9 mouse cellular contexts compared by ENCODE assay signal in the genomic region with DNA sequence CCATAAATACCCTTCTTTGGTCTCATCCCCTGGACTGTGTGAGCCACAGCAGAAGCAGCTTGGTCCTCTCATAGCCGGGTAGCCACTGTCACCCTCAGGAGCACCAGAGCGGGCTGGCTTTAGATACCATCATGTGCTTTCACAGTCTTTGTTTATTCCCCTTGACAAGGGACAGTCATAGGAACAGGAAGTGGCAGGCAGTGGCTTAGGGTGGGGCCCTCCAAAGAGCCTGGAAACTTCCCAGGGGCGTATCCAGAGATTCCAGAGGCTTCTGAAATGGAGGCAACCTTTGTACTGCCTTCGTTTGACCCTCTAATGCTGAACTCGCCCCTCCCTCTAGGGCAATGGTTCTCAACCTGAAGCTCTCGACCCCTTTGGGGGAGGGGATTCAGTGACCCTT.
DNase-seq lines count a peak whose midpoint lies in the region; ATAC-seq lines count a peak whose summit lies in the region.
"Had no signal": no experiment of that assay in that cellular context is flagged by ENCODE, and none has a peak within 500 bp of the region (broad histone marks: within the 10 kb centered on the region; RNA-seq: fewer than 3 reads in every experiment).

No protein-coding gene starts in this region.

- H3K9ac ChIP-seq in kidney, embryonic 14.5 days (ENCODE audit: low read depth, low read length), result no peak overlapping the region
- H3K9ac ChIP-seq in intestine, embryonic 15.5 days, result no peak overlapping the region
- H3K9ac ChIP-seq: liver, embryonic 15.5 days had no signal

- H3K79me2 ChIP-seq in macrophage (ENCODE audit: inconsistent target), result peaks cover 74% of the 10 kb centered on the region

- peak; percentile 55 for DNase-seq in kidney, adult 18-20 months
- DNase-seq in ZHBTc4 (ENCODE audit: low read depth, low spot score), result peak; percentile 75
- no peak for DNase-seq in embryo, embryonic 10 days (ENCODE audit: low spot score)
- no peak for DNase-seq in frontal cortex, postnatal 36 days (ENCODE audit: low spot score in 2 of 2)
- DNase-seq in thymus, postnatal 0 days (ENCODE audit: low spot score), result no peak

- no peaks in the 10 kb centered on the region for H3K27me3 ChIP-seq in kidney, embryonic 14.5 days (ENCODE audit: control insufficient read depth, insufficient read depth, low read length)
- H3K27me3 ChIP-seq in intestine, embryonic 15.5 days (replicated peaks), result no peaks in the 10 kb centered on the region
- H3K27me3 ChIP-seq: liver, embryonic 15.5 days had no signal

- H3K4me3 ChIP-seq in kidney, embryonic 14.5 days (ENCODE audit: low read length), result no peak overlapping the region
- no peak overlapping the region for H3K4me3 ChIP-seq in intestine, embryonic 15.5 days (replicated peaks)
- no peak overlapping the region for H3K4me3 ChIP-seq in macrophage (ENCODE audit: inconsistent target)
- H3K4me3 ChIP-seq: liver, embryonic 15.5 days had no signal

- 81% methylated on average over 6 of the region's 6 CpGs for WGBS in kidney, embryonic 14.5 days
- 40% methylated on average over 6 of the region's 6 CpGs for WGBS in intestine, embryonic 15.5 days
- 59% methylated on average over 6 of the region's 6 CpGs for WGBS in macrophage (ENCODE audit: missing documents)

- H3K4me2 ChIP-seq in kidney, embryonic 14.5 days (replicated peaks; ENCODE audit: low read depth, low read length), result no peak overlapping the region
- H3K4me2 ChIP-seq in intestine, embryonic 15.5 days (replicated peaks), result peak overlapping the region; percentile 26; the same call in 1 of the 2 replicates
- H3K4me2 ChIP-seq: liver, embryonic 15.5 days had no signal

- no peak overlapping the region for H3K27ac ChIP-seq in kidney, embryonic 14.5 days (ENCODE audit: low read depth, low read length)
- H3K27ac ChIP-seq in intestine, embryonic 15.5 days, result peak overlapping the region; percentile 81
- peak overlapping the region; percentile 90 for H3K27ac ChIP-seq in macrophage
- H3K27ac ChIP-seq: liver, embryonic 15.5 days had no signal

- no peaks in the 10 kb centered on the region for H3K36me3 ChIP-seq in kidney, embryonic 14.5 days (ENCODE audit: control insufficient read depth, insufficient read depth, low read length)
- H3K36me3 ChIP-seq in intestine, embryonic 15.5 days, result no peaks in the 10 kb centered on the region
- peaks cover 49% of the 10 kb centered on the region; the same call in 1 of the 2 replicates for H3K36me3 ChIP-seq in macrophage (ENCODE audit: inconsistent target)
- H3K36me3 ChIP-seq: liver, embryonic 15.5 days had no signal

- no peaks in the 10 kb centered on the region for H3K9me3 ChIP-seq in kidney, embryonic 14.5 days (ENCODE audit: control insufficient read depth, low read length)
- H3K9me3 ChIP-seq in intestine, embryonic 15.5 days, result no peaks in the 10 kb centered on the region
- H3K9me3 ChIP-seq: liver, embryonic 15.5 days had no signal

- H3K4me1 ChIP-seq in kidney, embryonic 14.5 days (ENCODE audit: control insufficient read depth, insufficient read depth, low read length), result 0 out of 2 replicates have a peak, but pooled peaks cover 4% of the 10 kb centered on the region
- peaks cover 35% of the 10 kb centered on the region for H3K4me1 ChIP-seq in intestine, embryonic 15.5 days (replicated peaks)

- no peak for ATAC-seq in kidney, embryonic 14.5 days (ENCODE audit: low FRiP score, low TSS enrichment)
- ATAC-seq in intestine, embryonic 15.5 days, result peak; percentile 52

Comparison
In these comparisons a context has a peak if more than half of its experiments do, and no peak if none do; other contexts are left out.
1. DNase-seq: peak in kidney, adult 18-20 months (single experiment) and ZHBTc4 (single experiment); none in embryo, embryonic 10 days (single experiment), frontal cortex, postnatal 36 days (0 of 2) and thymus, postnatal 0 days (single experiment).